Mouse (Mus musculus) hindbrain, embryonic 14.5 days (tissue): ENCODE data around the gene Chid1. TPM values are rescaled to one million over a fixed set of nuclear protein-coding genes. Genes with fewer than 3 reads are reported as not detected.

Experiments used
- ATAC-seq: fragments of 200-750 bp; cut with Nextera tagmentation; 2 replicates; pipeline ENCODE4 v1.8.0; 2017; ENCODE audit warnings: moderate number of reproducible peaks, mild to moderate bottlenecking, moderate TSS enrichment, moderate library complexity; ENCODE audit not compliant: low FRiP score
- DNase-seq: peaks from one replicate; pipeline ENCODE4 v3.0.0-alpha.2; 2015; ENCODE audit warnings: low spot score
- H3K27ac ChIP-seq: fragments of 300-500 bp; sonication (generic); 2 replicates; pipeline ENCODE4 v1.5.1; 2014; ENCODE audit warnings: mild to moderate bottlenecking, moderate library complexity
- H3K27me3 ChIP-seq: fragments of 300-500 bp; sonication (generic); 2 replicates; pipeline ENCODE4 v1.6.1; 2014; ENCODE audit warnings: mild to moderate bottlenecking, low read length, mixed read lengths; ENCODE audit not compliant: control insufficient read depth, insufficient read depth
- H3K36me3 ChIP-seq: fragments of 300-500 bp; sonication (generic); replicated peaks from 2 replicates; pipeline ENCODE4 v1.6.1; 2014; ENCODE audit not compliant: control insufficient read depth, insufficient read depth
- H3K4me1 ChIP-seq: fragments of 300-500 bp; sonication (generic); replicated peaks from 2 replicates; pipeline ENCODE4 v1.6.1; 2014; ENCODE audit warnings: antibody characterized with exemption, low read length, mixed read lengths; ENCODE audit not compliant: control insufficient read depth, insufficient read depth
- H3K4me2 ChIP-seq: fragments of 300-500 bp; sonication (generic); replicated peaks from 2 replicates; pipeline ENCODE4 v1.6.1; 2014; ENCODE audit warnings: mild to moderate bottlenecking, moderate library complexity
- H3K4me3 ChIP-seq: fragments of 300-500 bp; sonication (generic); replicated peaks from 2 replicates; pipeline ENCODE4 v1.5.1; 2014; ENCODE audit warnings: mild to moderate bottlenecking, low read length
- H3K9ac ChIP-seq: fragments of 300-500 bp; sonication (generic); 2 replicates; pipeline ENCODE4 v1.6.1; 2014
- H3K9me3 ChIP-seq: fragments of 300-500 bp; sonication (generic); 2 replicates; pipeline ENCODE4 v1.6.1; 2016; ENCODE audit warnings: low read length; ENCODE audit not compliant: control insufficient read depth
- WGBS: fragments of 180-500 bp; shearing (Covaris S2); extraction: QIAGEN DNeasy Blood & Tissue Kit; methylation state at CpG from one replicate; pipeline ENCODE4 v1.1.7; 2014; 5-methylcytosine and 5-hydroxymethylcytosine counted together
- polyA plus RNA-seq: library from polyadenylated mRNA; unstranded; fragments of >200 nt; fragmentation: Nextera tagmentation; extraction: Ambion mirVana; gene quantifications from 2 replicates; pipeline ENCODE4 v1.2.1, GENCODE M21; 2014

Gene Chid1
- polyA plus RNA-seq, 1 experiment from 2014 or later: 47.8 TPM

- Histone ChIP-seq H3K4me3 (peak overlapping the region; percentile 12), H3K27me3 (peaks cover 72% of the 10 kb centered on the region), H3K4me1 (peaks cover 25% of the 10 kb centered on the region), H3K4me2 (peak overlapping the region; percentile 36), H3K9ac (no peak overlapping the region; the same call in 1 of the 2 replicates), H3K36me3 (peaks cover 3% of the 10 kb centered on the region), H3K9me3 (no peaks in the 10 kb centered on the region), H3K27ac (no peak overlapping the region)
- DNase-seq: no peak
- WGBS: 4% methylated on average over 38 of the region's 38 CpGs
- ATAC-seq: no peak
Measured at GRCm38 (mm10) chr7:141464603-141465201, 75.0 kb downstream of the Chid1 start.

- Histone ChIP-seq H3K27me3 (peaks cover 75% of the 10 kb centered on the region), H3K4me2 (peak overlapping the region; percentile 36; the same call in 1 of the 2 replicates), H3K9ac (no peak overlapping the region), H3K9me3 (no peaks in the 10 kb centered on the region), H3K27ac (no peak overlapping the region), H3K36me3 (peaks cover 10% of the 10 kb centered on the region), H3K4me3 (no peak overlapping the region), H3K4me1 (peaks cover 18% of the 10 kb centered on the region)
- 16% methylated on average over 12 of the region's 12 CpGs for WGBS
- ATAC-seq (no peak), DNase-seq (no peak)
Measured at GRCm38 (mm10) chr7:141463824-141464602, 75.6 kb downstream of the Chid1 start.

GRCm38 (mm10) chr7:141462333-141462821 lies 77.3 kb downstream of the Chid1 start:
- H3K36me3 ChIP-seq: peaks cover 11% of the 10 kb centered on the region
- no peak for DNase-seq
- no peak overlapping the region for H3K27ac ChIP-seq
- H3K4me2 ChIP-seq: peak overlapping the region; percentile 58
- H3K4me1 ChIP-seq: peaks cover 6% of the 10 kb centered on the region; the same call in 1 of the 2 replicates
- ATAC-seq: no peak
- H3K9ac ChIP-seq: peak overlapping the region; percentile 58; the same call in 1 of the 2 replicates
- WGBS: 15% methylated on average over 5 of the region's 5 CpGs
- peak overlapping the region; percentile 34; the same call in 1 of the 2 replicates for H3K4me3 ChIP-seq
- H3K9me3 ChIP-seq: no peaks in the 10 kb centered on the region
- H3K27me3 ChIP-seq: peaks cover 75% of the 10 kb centered on the region

GRCm38 (mm10) chr7:141461521-141462332 lies 77.9 kb downstream of the Chid1 start:
- H3K9ac ChIP-seq: peak overlapping the region; percentile 58
- peak overlapping the region; percentile 34 for H3K4me3 ChIP-seq
- DNase-seq: no peak
- H3K27me3 ChIP-seq: peaks cover 73% of the 10 kb centered on the region
- peaks cover 11% of the 10 kb centered on the region for H3K36me3 ChIP-seq
- H3K9me3 ChIP-seq: no peaks in the 10 kb centered on the region
- peak overlapping the region; percentile 58 for H3K4me2 ChIP-seq
- no peak for ATAC-seq
- H3K27ac ChIP-seq: no peak overlapping the region
- 3% methylated on average over 56 of the region's 59 CpGs for WGBS
- peaks cover 1% of the 10 kb centered on the region; the same call in 1 of the 2 replicates for H3K4me1 ChIP-seq

GRCm38 (mm10) chr7:141460391-141461113 lies 79.1 kb downstream of the Chid1 start, which contains the start of gene Cracr2b:
Cracr2b (plus strand) TSS chr7:141461094.
- no peak for DNase-seq
- peak within 1 kb of the TSS; percentile 58 for H3K9ac ChIP-seq
- 72% methylated on average over 15 of the region's 15 CpGs for WGBS
- peaks cover 11% of the 10 kb centered on the region for H3K36me3 ChIP-seq
- H3K9me3 ChIP-seq: no peaks in the 10 kb centered on the region
- H3K4me2 ChIP-seq: peak within 1 kb of the TSS; percentile 58
- H3K27ac ChIP-seq: no peak within 1 kb of the TSS
- H3K27me3 ChIP-seq: peaks cover 61% of the 10 kb centered on the region
- peak within 1 kb of the TSS; percentile 34 for H3K4me3 ChIP-seq
- no peak for ATAC-seq
- H3K4me1 ChIP-seq: peaks cover 9% of the 10 kb centered on the region; the same call in 1 of the 2 replicates

GRCm38 (mm10) chr7:141460001-141460390 lies 79.7 kb downstream of the Chid1 start:
- Histone ChIP-seq H3K9ac (no peak overlapping the region), H3K9me3 (no peaks in the 10 kb centered on the region), H3K27me3 (peaks cover 55% of the 10 kb centered on the region), H3K36me3 (peaks cover 11% of the 10 kb centered on the region), H3K4me3 (no peak overlapping the region), H3K27ac (no peak overlapping the region), H3K4me2 (no peak overlapping the region), H3K4me1 (peaks cover 9% of the 10 kb centered on the region; the same call in 1 of the 2 replicates)
- DNase-seq (no peak), ATAC-seq (no peak)
- WGBS: 87% methylated on average over 5 of the region's 5 CpGs

- 94% methylated on average over 17 of the region's 17 CpGs for WGBS
Measured at GRCm38 (mm10) chr7:141459301-141459711, 80.4 kb downstream of the Chid1 start.

GRCm38 (mm10) chr7:141458661-141459060 lies 81.0 kb downstream of the Chid1 start:
- no peak for DNase-seq
- 91% methylated on average over 11 of the region's 11 CpGs for WGBS
- H3K27ac ChIP-seq: no peak overlapping the region
- H3K4me1 ChIP-seq: peaks cover 11% of the 10 kb centered on the region; the same call in 1 of the 2 replicates
- H3K4me2 ChIP-seq: no peak overlapping the region
- peaks cover 11% of the 10 kb centered on the region for H3K36me3 ChIP-seq
- H3K27me3 ChIP-seq: peaks cover 42% of the 10 kb centered on the region
- ATAC-seq: no peak
- H3K4me3 ChIP-seq: no peak overlapping the region
- no peaks in the 10 kb centered on the region for H3K9me3 ChIP-seq
- no peak overlapping the region for H3K9ac ChIP-seq

More at GRCm38 (mm10) chr7:141459301-141459711, 80.4 kb downstream of the Chid1 start:
- Histone ChIP-seq H3K36me3 (peaks cover 11% of the 10 kb centered on the region), H3K9ac (no peak overlapping the region), H3K4me1 (peaks cover 11% of the 10 kb centered on the region; the same call in 1 of the 2 replicates), H3K4me3 (no peak overlapping the region), H3K27me3 (peaks cover 49% of the 10 kb centered on the region), H3K27ac (no peak overlapping the region), H3K9me3 (no peaks in the 10 kb centered on the region), H3K4me2 (no peak overlapping the region)
- no peak for DNase-seq
- ATAC-seq: no peak
